Mouse (Mus musculus) cortical plate, adult 2 months (tissue): ENCODE results near the gene Cep41.

Experiments
- CTCF ChIP-seq: fragments of 200-500 bp; IDR thresholded peaks from 2 replicates; pipeline ENCODE4 v1.5.1; 2011; ENCODE audit warnings: mild to moderate bottlenecking, control low read depth, low read length; ENCODE audit not compliant: insufficient read depth; ENCODE audit errors: extremely low read depth
- POLR2A ChIP-seq: fragments of 200-500 bp; IDR thresholded peaks from 2 replicates; pipeline ENCODE4 v1.6.1; 2011; ENCODE audit warnings: mild to moderate bottlenecking, low read length, control low read depth; ENCODE audit not compliant: insufficient read depth; ENCODE audit errors: extremely low read depth

GRCm38 (mm10) chr6:30722385-30723164 lies 29.0 kb upstream of the Cep41 start:
- TF ChIP-seq POLR2A (no peak), CTCF (no peak)
